Mouse (Mus musculus) bone marrow, adult 2 months (tissue): ENCODE measurements around the gene Chpf. TPM values are rescaled to one million over a fixed set of nuclear protein-coding genes. Genes with fewer than 3 reads are reported as not detected.
A peak's percentile ranks its signal among the peaks of the same experiment; 100 is the strongest.

Experiments
- H3K27ac ChIP-seq: fragments of 200-500 bp; 2 replicates; pipeline ENCODE4 v1.5.1; 2012; ENCODE audit warnings: low read depth, mild to moderate bottlenecking, control low read depth, inconsistent platforms, low read length; ENCODE audit not compliant: control insufficient read depth, poor library complexity, insufficient read depth
- H3K4me1 ChIP-seq: fragments of 200-500 bp; 2 replicates; pipeline ENCODE4 v1.6.1; 2011; ENCODE audit warnings: low read length; ENCODE audit not compliant: control insufficient read depth, insufficient read depth
- H3K4me3 ChIP-seq: fragments of 200-500 bp; replicated peaks from 2 replicates; pipeline ENCODE3; 2011; ENCODE audit warnings: mild to moderate bottlenecking, low read depth, low read length, control low read depth; ENCODE audit not compliant: control insufficient read depth
- CTCF ChIP-seq: fragments of 200-500 bp; IDR thresholded peaks from 2 replicates; pipeline ENCODE4 v1.5.1; 2011; ENCODE audit warnings: low read length, control low read depth; ENCODE audit not compliant: control insufficient read depth, insufficient read depth
- POLR2A ChIP-seq: fragments of 200-500 bp; IDR thresholded peaks from 2 replicates; pipeline ENCODE4 v1.6.1; 2011; ENCODE audit warnings: low read depth, mild to moderate bottlenecking, control low read depth, low read length, borderline replicate concordance; ENCODE audit not compliant: control insufficient read depth
- WGBS: fragments of 180-500 bp; shearing (Covaris S2); methylation state at CpG from one replicate; pipeline ENCODE4 v1.1.7; 2018; 5-methylcytosine and 5-hydroxymethylcytosine counted together
- polyA plus RNA-seq: library from polyadenylated mRNA; stranded (reverse); fragments of >200 nt; gene quantifications from 2 replicates; pipeline ENCODE4 v1.2.4, GENCODE M21; 2011; ENCODE audit warnings: low replicate concordance; ENCODE audit not compliant: missing spikeins, insufficient read depth, insufficient read length

Chpf gene
- polyA plus RNA-seq = 2.1 and 4.7 TPM in 2 replicates

DNA sequence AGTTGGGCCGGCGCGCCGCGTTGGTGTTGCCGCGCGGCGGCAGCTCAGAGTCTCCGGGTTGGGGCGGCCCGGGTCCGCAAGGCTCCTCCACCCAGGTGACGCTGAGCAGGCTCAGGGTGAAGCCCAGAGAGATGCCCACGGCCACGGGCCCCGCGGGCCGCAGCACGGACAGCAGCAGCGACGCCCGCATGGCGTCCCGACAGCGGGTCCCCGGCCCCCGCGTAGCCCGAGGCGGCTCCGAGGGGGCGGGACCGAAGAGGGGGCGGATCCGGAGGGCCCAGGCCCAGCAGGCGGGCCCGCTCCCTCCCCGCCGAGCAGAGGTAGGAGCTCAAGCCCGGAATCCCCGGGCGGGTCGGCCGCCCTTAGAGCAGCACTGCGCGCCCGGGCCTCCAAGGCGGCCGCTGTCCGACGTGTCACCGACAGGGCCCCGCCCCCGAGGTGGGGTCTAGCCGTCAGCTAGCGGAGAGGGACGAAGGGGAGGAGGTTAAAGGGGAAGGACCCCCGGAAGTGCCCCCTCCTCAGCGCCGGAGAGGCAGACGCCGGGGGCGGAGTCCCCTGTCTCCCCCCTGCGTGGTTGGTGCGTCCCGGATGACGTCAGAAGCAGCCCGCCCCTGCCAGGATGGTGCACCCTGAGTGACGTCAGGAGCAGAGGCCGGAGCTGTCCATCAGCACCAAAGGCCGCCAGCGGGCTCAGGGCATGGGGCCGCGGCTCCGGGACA is at the start of gene Chpf, which contains the start of gene Tmem198:
Gene Chpf (minus strand): TSS at position 392 of the 719 bp plus-strand sequence.
Gene Tmem198 (plus strand): TSS at position 617 of the 719 bp plus-strand sequence.
- Histone ChIP-seq H3K4me1 (no peaks in the 10 kb centered on the region; the same call in 1 of the 2 replicates), H3K27ac (peak within 1 kb of the TSS; percentile 26; the same call in 1 of the 2 replicates), H3K4me3 (peak within 1 kb of the TSS; percentile 70)
- under 1% methylated on average over 72 of the region's 76 CpGs for WGBS
- TF ChIP-seq CTCF (no peak), POLR2A (peak; percentile 12; the same call in 1 of the 2 replicates)

DNA sequence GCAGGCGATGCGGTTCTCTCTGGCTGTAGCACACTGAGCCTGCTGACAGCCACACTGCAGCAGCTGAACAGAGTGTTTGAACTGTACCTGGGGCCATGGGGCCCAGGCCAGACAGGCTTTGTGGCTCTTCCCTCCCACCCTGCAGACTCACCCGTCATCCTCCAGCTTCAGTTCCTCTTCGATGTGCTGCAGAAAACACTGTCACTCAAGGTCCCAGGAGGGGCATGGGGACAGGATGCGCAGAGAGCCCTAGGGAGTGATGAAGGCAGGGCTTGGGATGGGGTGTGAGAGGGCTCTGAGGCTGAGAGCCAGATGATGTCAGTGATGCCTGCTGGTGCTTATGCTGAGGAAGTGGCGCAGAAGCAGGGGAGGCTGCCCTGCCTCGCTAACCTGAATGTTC is 45.6 kb upstream of the Chpf start:
- WGBS = 54% methylated on average over 7 of the region's 7 CpGs
- Histone ChIP-seq H3K4me3 (no peak overlapping the region), H3K27ac (no peak overlapping the region), H3K4me1 (0 out of 2 replicates have a peak, but pooled peaks cover 1% of the 10 kb centered on the region)
- TF ChIP-seq CTCF (no peak), POLR2A (no peak)

DNA sequence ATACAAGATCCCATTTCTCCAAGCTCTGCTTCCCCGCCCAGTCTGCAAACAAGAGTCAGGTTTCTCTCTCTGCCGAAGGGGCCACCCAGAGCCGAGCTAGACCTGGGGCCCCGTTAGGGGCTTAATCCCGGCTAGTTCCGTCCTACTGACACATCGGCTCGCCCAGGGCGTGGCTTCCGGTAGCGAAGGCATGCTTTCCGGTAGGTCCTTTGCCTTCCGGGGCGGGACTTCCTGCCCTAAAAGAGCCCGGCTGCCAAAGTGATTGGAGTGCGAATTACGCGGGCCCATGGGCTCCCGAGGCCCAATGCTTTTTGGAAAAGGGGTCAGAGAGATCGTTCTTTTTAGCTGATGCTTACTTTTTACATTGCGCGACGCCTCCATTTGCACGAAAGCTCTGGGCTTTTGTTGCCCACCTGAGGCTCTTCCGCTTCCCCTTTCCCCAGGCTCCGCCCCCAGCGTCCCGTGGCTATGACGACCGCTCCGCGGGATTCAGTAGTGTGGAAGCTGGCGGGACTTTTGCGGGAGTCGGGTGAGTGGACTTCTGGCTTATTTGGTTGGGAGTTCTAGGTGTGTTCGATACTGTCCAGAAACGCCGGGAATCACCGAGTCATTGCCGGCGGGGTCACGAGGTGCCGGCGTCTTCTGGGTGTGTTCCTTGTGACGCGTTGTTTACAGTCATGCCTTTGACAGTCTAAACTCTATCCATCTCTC is 42.4 kb upstream of the Chpf start, which contains the start of gene Stk11ip:
Gene Stk11ip (plus strand): TSS at position 209 of the 711 bp plus-strand sequence.
- TF ChIP-seq POLR2A (peak; percentile 71), CTCF (no peak)
- WGBS = under 1% methylated on average over 46 of the region's 46 CpGs
- H3K4me1 ChIP-seq = 0 out of 2 replicates have a peak, but pooled peaks cover 1% of the 10 kb centered on the region
- H3K27ac ChIP-seq = peak within 1 kb of the TSS; percentile 81
- peak within 1 kb of the TSS; percentile 81 for H3K4me3 ChIP-seq

DNA sequence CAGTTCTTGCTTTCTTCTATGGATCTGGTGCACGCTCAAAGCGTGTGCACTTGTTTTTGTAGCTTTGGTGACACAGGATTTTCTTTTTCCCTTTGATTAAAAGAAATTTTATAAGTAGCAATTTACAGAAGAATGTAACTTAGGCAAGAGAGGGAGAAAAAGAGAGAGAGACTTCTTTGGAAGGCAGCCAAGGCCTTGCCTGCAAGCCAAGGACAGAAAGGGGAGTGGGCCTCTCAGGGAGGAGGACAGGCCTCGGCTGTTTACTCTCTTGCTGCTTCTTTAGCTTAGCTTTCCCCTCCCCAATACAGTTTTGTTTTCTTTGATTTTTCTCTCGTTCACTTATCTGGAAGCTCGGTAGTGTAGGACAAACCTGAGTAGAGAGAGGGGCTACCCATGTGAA is 40.5 kb upstream of the Chpf start:
- Histone ChIP-seq H3K4me1 (no peaks in the 10 kb centered on the region), H3K27ac (no peak overlapping the region), H3K4me3 (no peak overlapping the region)
- WGBS = 83% methylated on average over 5 of the region's 5 CpGs
- TF ChIP-seq CTCF (no peak), POLR2A (no peak)

DNA sequence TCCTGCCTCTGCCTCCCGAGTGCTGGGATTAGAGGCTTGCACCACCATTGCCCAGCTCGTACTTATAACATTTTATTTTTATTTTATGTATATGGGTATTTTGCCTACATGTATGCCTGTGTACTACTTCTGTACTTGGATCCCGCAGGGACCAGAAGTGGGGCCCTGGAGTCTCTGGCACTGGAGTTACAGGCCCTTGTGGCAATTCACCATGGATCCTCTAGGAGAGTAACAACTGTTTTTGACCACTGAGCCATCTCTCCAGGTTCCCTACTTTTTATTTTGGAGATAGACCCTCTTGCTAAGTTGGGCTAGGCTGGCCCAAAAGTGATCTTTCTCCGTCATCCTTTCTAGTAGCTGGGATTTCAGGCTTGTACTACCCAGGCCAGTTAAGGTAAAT is 39.3 kb upstream of the Chpf start:
- 80% methylated on average over 4 of the region's 4 CpGs for WGBS
- TF ChIP-seq CTCF (no peak), POLR2A (no peak)
- no peak overlapping the region for H3K4me3 ChIP-seq
- no peaks in the 10 kb centered on the region for H3K4me1 ChIP-seq
- H3K27ac ChIP-seq = no peak overlapping the region

DNA sequence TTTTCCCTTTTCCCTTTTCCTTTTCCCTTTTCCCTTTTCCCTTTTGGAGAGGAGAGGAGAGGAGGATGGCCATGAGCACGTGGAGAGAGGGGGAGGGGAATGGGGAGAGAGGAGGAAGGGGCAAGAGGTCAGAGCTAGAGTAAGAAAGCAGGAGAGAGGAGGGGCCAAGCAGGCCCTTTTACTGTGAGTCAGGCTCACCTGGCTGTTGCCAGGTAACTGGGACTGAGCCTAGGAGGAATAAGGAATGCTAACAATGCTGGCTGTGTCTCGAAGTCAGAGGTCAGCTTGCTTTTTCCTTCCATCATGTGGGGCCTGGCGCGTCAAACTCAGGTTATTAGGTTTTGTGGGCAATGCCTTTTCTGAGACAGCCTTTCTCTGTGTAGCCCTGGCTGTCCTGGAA is 38.9 kb upstream of the Chpf start:
- Histone ChIP-seq H3K4me1 (no peaks in the 10 kb centered on the region), H3K27ac (no peak overlapping the region), H3K4me3 (no peak overlapping the region)
- TF ChIP-seq POLR2A = no peak
- TF ChIP-seq CTCF = no peak
- WGBS = 90% methylated on average over 4 of the region's 4 CpGs

DNA sequence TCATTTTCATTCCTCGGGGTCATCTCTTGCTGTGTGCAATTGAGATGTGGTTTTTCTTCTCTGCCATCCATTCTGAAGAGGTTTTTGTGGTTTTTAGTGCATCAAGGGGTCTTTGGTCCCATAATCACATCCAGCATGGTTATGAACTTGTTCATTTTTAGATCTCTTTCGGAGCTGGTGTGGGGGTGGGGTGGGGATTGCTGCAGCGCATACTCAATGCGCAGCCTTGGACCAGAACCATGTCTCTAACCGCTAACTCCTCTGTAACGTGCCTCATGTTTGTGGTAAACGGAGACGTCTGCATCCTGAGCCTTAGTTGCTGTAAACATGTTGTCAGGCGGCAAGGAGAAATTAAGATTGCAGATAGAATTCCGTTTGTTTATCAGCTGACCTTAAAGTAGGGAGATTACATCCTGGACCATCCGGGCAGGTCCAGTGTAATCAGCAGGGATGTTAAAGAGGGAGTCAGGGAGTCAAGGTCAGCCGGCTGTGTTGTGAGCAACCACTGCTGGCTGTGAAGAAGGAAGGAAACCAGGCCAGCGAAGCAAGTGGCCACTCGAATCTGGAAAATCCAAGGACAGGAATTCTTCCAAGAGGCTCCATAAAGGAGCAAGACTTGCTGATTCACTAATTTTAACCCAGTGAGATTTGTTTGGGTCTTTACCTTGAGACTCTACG is 37.7 kb upstream of the Chpf start:
- Histone ChIP-seq H3K4me3 (no peak overlapping the region), H3K27ac (no peak overlapping the region), H3K4me1 (no peaks in the 10 kb centered on the region)
- WGBS = 81% methylated on average over 15 of the region's 15 CpGs
- TF ChIP-seq POLR2A (no peak), CTCF (no peak)

DNA sequence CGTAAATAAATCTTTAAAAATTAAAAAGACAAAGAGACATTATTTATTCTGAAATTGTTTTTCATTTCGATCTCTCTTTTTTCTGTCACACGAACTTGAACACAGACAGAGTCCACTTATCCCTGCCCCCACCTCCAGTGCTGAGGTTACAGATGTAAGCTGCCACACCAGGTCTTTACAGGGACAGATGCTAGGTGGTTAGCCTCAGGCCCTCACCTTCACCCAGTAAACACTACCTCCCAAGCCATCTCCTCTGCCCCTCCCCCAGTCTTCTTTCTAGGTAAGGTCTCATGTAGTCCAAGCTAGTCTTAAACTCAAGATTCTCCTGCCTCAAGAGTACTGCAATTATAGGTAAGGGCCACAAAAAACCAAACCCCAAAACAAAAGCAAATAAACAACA is 33.4 kb upstream of the Chpf start:
- TF ChIP-seq POLR2A = no peak
- no peak for TF ChIP-seq CTCF
- 79% methylated on average over 3 of the region's 3 CpGs for WGBS
- Histone ChIP-seq H3K4me1 (no peaks in the 10 kb centered on the region), H3K27ac (no peak overlapping the region), H3K4me3 (no peak overlapping the region)
